ENCODE assay signal across 9 mouse cellular contexts in the genomic region with DNA sequence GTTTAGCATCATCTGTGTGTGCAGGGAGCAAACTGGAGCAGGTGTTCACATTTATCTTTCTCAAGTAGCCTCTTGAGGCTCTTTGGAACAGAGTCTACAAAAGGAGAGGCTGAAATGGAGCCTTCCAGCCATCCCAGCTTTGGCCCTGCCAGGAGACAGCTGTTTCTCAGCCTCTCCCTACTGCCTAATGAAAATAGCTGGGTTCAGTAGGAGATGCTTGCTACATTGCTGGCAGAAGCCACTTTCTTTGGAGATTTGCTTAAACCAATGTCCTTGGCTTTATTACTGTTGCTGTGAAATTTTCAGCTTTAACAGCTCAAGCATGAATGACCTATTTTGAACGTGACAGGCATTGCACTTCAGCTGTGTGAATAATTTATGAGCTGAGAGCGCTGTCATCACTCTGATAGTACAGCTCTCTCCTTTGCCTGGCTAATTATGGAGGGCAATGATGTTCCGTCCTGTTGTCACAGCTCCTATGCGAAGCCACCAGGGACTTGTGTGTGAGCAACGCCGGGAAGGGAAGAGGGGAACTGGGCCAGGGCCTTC. TPM values are rescaled to one million over a fixed set of nuclear protein-coding genes. Genes with fewer than 3 reads are reported as not detected.
DNase-seq lines count a peak whose midpoint lies in the region; ATAC-seq lines count a peak whose summit lies in the region.
"Had no signal": no experiment of that assay in that cellular context is flagged by ENCODE, and none has a peak within 500 bp of the region (broad histone marks: within the 10 kb centered on the region; RNA-seq: fewer than 3 reads in every experiment).

No protein-coding gene starts in this region.

- H3K4me2 ChIP-seq in lung, embryonic 16.5 days (ENCODE audit: low read depth, low read length), result no peak overlapping the region
- H3K4me2 ChIP-seq in hindbrain, embryonic 11.5 days (replicated peaks; ENCODE audit: low read depth, low read length), result no peak overlapping the region
- H3K4me2 ChIP-seq in neural tube, embryonic 13.5 days, result no peak overlapping the region

- DNase-seq in lung, postnatal 25 days (ENCODE audit: low spot score), result no peak
- peak; percentile 34 for DNase-seq in gastrocnemius, postnatal 10 days
- DNase-seq in hindbrain, embryonic 11.5 days (ENCODE audit: low spot score), result peak; percentile 57
- DNase-seq in right cerebral cortex, postnatal 25 days, result no peak
- no peak for DNase-seq in thymus, postnatal 14 days
- DNase-seq in layer of hippocampus, adult 9-11 months, result no peak

- H3K4me1 ChIP-seq in lung, embryonic 16.5 days (replicated peaks; ENCODE audit: control insufficient read depth, insufficient read depth, low read length), result no peaks in the 10 kb centered on the region; the same call in 1 of the 2 replicates
- no peaks in the 10 kb centered on the region for H3K4me1 ChIP-seq in hindbrain, embryonic 11.5 days (replicated peaks; ENCODE audit: control insufficient read depth, insufficient read depth, low read length)
- peaks cover 36% of the 10 kb centered on the region for H3K4me1 ChIP-seq in neural tube, embryonic 13.5 days (replicated peaks)

- no peaks in the 10 kb centered on the region for H3K9me3 ChIP-seq in lung, embryonic 16.5 days (ENCODE audit: control insufficient read depth, low read length)
- H3K9me3 ChIP-seq in hindbrain, embryonic 11.5 days (ENCODE audit: control insufficient read depth, low read length), result no peaks in the 10 kb centered on the region
- no peaks in the 10 kb centered on the region for H3K9me3 ChIP-seq in neural tube, embryonic 13.5 days

- H3K36me3 ChIP-seq in lung, embryonic 16.5 days (ENCODE audit: control insufficient read depth, insufficient read depth, low read length), result no peaks in the 10 kb centered on the region
- no peaks in the 10 kb centered on the region for H3K36me3 ChIP-seq in hindbrain, embryonic 11.5 days (ENCODE audit: control insufficient read depth, insufficient read depth, low read length)
- no peaks in the 10 kb centered on the region for H3K36me3 ChIP-seq in neural tube, embryonic 13.5 days

- H3K9ac ChIP-seq in lung, embryonic 16.5 days (ENCODE audit: low read length), result no peak overlapping the region
- H3K9ac ChIP-seq in hindbrain, embryonic 11.5 days (ENCODE audit: low read depth, low read length), result no peak overlapping the region
- H3K9ac ChIP-seq in neural tube, embryonic 13.5 days, result no peak overlapping the region

- no peaks in the 10 kb centered on the region for H3K27me3 ChIP-seq in lung, embryonic 16.5 days (ENCODE audit: control insufficient read depth, insufficient read depth, low read depth, low read length)
- H3K27me3 ChIP-seq in hindbrain, embryonic 11.5 days (ENCODE audit: control insufficient read depth, insufficient read depth, low read length), result no peaks in the 10 kb centered on the region
- H3K27me3 ChIP-seq in neural tube, embryonic 13.5 days, result no peaks in the 10 kb centered on the region

- ATAC-seq in lung, embryonic 16.5 days (ENCODE audit: low read depth), result 0 out of 2 replicates have a peak, but pooled peaks have one; percentile 32
- peak; percentile 92 for ATAC-seq in hindbrain, embryonic 11.5 days (ENCODE audit: low FRiP score)
- ATAC-seq in neural tube, embryonic 13.5 days (ENCODE audit: low read depth), result peak; percentile 90

- H3K27ac ChIP-seq in lung, embryonic 16.5 days (ENCODE audit: low read length), result no peak overlapping the region
- H3K27ac ChIP-seq in hindbrain, embryonic 11.5 days (ENCODE audit: low read depth, low read length), result peak overlapping the region; percentile 68
- peak overlapping the region; percentile 85 for H3K27ac ChIP-seq in neural tube, embryonic 13.5 days (replicated peaks)
- H3K27ac ChIP-seq: macrophage had no signal

- 64% methylated on average over 6 of the region's 6 CpGs for WGBS in lung, embryonic 16.5 days
- WGBS in hindbrain, embryonic 11.5 days, result 38% methylated on average over 6 of the region's 6 CpGs
- WGBS in neural tube, embryonic 13.5 days, result 14% methylated on average over 6 of the region's 6 CpGs

- H3K4me3 ChIP-seq in lung, embryonic 16.5 days (ENCODE audit: low read length), result no peak overlapping the region
- H3K4me3 ChIP-seq in hindbrain, embryonic 11.5 days (ENCODE audit: low read depth, low read length), result no peak overlapping the region
- no peak overlapping the region for H3K4me3 ChIP-seq in neural tube, embryonic 13.5 days

RNA-seq across cellular contexts. Expression of a gene that starts 47.2 kb away (rescaled TPM):
- polyA plus RNA-seq in lung, embryonic 16.5 days (2015; fragmentation: Nextera tagmentation; extraction: Ambion mirVana), result 4.3 and 5.0 TPM in 2 replicates
- 10 to 100 TPM; 10.2 to 11.9 TPM for total RNA-seq in gastrocnemius, postnatal 10 days (2021)
- polyA plus RNA-seq in hindbrain, embryonic 11.5 days (2014; fragmentation: Nextera tagmentation; extraction: Ambion mirVana), result 9.5 and 10.4 TPM in 2 replicates
- 20.7 and 21.7 TPM in 2 replicates for polyA plus RNA-seq in neural tube, embryonic 13.5 days (2015; fragmentation: Nextera tagmentation; extraction: Ambion mirVana)

Comparison
In these comparisons a context has a peak if more than half of its experiments do, and no peak if none do; other contexts are left out.
1. ATAC-seq: peak in every context shown above with its lines; median percentile 92 in hindbrain, embryonic 11.5 days; 90 in neural tube, embryonic 13.5 days; 32 in lung, embryonic 16.5 days.
2. DNase-seq: peak in gastrocnemius, postnatal 10 days (single experiment) and hindbrain, embryonic 11.5 days (single experiment); none in lung, postnatal 25 days (single experiment), right cerebral cortex, postnatal 25 days (single experiment), thymus, postnatal 14 days (single experiment) and layer of hippocampus, adult 9-11 months (single experiment).